ENCODE assay signal across 8 mouse cellular contexts in the genomic region with DNA sequence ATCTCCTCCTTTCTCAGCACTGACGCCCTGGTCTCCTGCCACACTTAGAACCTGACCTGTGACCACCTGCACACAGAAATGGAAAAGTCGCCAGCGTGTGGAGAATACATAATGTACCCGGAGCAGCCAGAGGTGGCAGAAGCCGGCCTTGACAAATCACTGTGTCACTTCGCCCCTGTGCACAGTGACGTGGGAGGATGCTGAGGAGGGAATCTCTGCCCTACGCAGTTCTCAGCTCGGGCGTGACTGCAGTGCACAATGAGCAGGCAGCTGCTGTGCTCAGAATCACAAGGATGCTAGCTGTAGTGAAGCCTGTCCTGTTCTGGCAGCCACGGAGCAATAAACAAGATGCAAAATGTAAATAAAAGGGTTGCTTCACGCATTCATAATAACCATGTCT.
DNase-seq lines count a peak whose midpoint lies in the region; ATAC-seq and TF ChIP-seq lines count a peak whose summit lies in the region.
"Had no signal": no experiment of that assay in that cellular context is flagged by ENCODE, and none has a peak within 500 bp of the region (broad histone marks: within the 10 kb centered on the region; RNA-seq: fewer than 3 reads in every experiment).

No protein-coding gene starts in this region.

- peak; percentile 98 for ATAC-seq in hindbrain, embryonic 16.5 days
- ATAC-seq in midbrain, embryonic 14.5 days (ENCODE audit: low FRiP score, low TSS enrichment), result peak; percentile 91

- no peaks in the 10 kb centered on the region for H3K36me3 ChIP-seq in hindbrain, embryonic 16.5 days (ENCODE audit: control insufficient read depth, insufficient read depth, low read length)
- no peaks in the 10 kb centered on the region for H3K36me3 ChIP-seq in midbrain, embryonic 14.5 days (ENCODE audit: control insufficient read depth, insufficient read depth, low read length)

- H3K9ac ChIP-seq in hindbrain, embryonic 16.5 days (ENCODE audit: low read depth, low read length), result peak overlapping the region; percentile 35
- H3K9ac ChIP-seq in midbrain, embryonic 14.5 days (replicated peaks; ENCODE audit: low read length), result peak overlapping the region; percentile 24; the same call in 1 of the 2 replicates

- H3K4me1 ChIP-seq in hindbrain, embryonic 16.5 days (ENCODE audit: control insufficient read depth, insufficient read depth, low read depth, low read length), result no peaks in the 10 kb centered on the region; the same call in 1 of the 2 replicates
- peaks cover 21% of the 10 kb centered on the region; the same call in 1 of the 2 replicates for H3K4me1 ChIP-seq in midbrain, embryonic 14.5 days (ENCODE audit: control insufficient read depth, insufficient read depth, low read length)

- H3K9me3 ChIP-seq in hindbrain, embryonic 16.5 days (ENCODE audit: control insufficient read depth, low read length), result no peaks in the 10 kb centered on the region
- H3K9me3 ChIP-seq in midbrain, embryonic 14.5 days (ENCODE audit: control insufficient read depth, low read length), result no peaks in the 10 kb centered on the region

- TF ChIP-seq CTCF in brain, embryonic 14.5 days (IDR thresholded peaks at IDR 0.05; ENCODE audit: borderline replicate concordance, extremely low read depth, insufficient read depth, insufficient read length), result 0 out of 2 replicates have a peak, but pooled peaks have one; percentile 11

- TF ChIP-seq POLR2A in brain, embryonic 14.5 days (IDR thresholded peaks at IDR 0.05; ENCODE audit: borderline replicate concordance, extremely low read depth, insufficient read depth, insufficient read length, poor library complexity, severe bottlenecking), result no peak

- WGBS in hindbrain, embryonic 16.5 days, result 19% methylated on average over 12 of the region's 12 CpGs
- WGBS in midbrain, embryonic 14.5 days, result 18% methylated on average over 12 of the region's 12 CpGs

- H3K4me2 ChIP-seq in hindbrain, embryonic 16.5 days (ENCODE audit: low read length), result peak overlapping the region; percentile 43
- peak overlapping the region; percentile 41 for H3K4me2 ChIP-seq in midbrain, embryonic 14.5 days (ENCODE audit: low read length)

- H3K27me3 ChIP-seq in hindbrain, embryonic 16.5 days (replicated peaks; ENCODE audit: control insufficient read depth, insufficient read depth, low read length), result no peaks in the 10 kb centered on the region
- H3K27me3 ChIP-seq in midbrain, embryonic 14.5 days (ENCODE audit: control insufficient read depth, insufficient read depth, low read length), result no peaks in the 10 kb centered on the region

- H3K27ac ChIP-seq in hindbrain, embryonic 16.5 days (ENCODE audit: low read depth, low read length), result peak overlapping the region; percentile 3
- peak overlapping the region; percentile 66 for H3K27ac ChIP-seq in midbrain, embryonic 14.5 days (replicated peaks; ENCODE audit: low read depth, low read length)

- peak; percentile 88 for DNase-seq in brain, embryonic 14.5 days (ENCODE audit: low read depth)
- peak; percentile 34 to 40 for DNase-seq in cerebellum, postnatal 14 days
- DNase-seq in midbrain, embryonic 14.5 days, result peak; percentile 84
- DNase-seq in B cell, adult 2 months, result no peak
- no peak for DNase-seq in adrenal gland, postnatal 14 days
- no peak for DNase-seq in lung, postnatal 14 days
- DNase-seq: liver had no signal

- H3K4me3 ChIP-seq in hindbrain, embryonic 16.5 days (ENCODE audit: low read length), result peak overlapping the region; percentile 0; the same call in 1 of the 2 replicates
- H3K4me3 ChIP-seq in midbrain, embryonic 14.5 days (replicated peaks; ENCODE audit: low read depth, low read length), result no peak overlapping the region

Comparison
In these comparisons a context has a peak if more than half of its experiments do, and no peak if none do; other contexts are left out.
1. DNase-seq: peak in brain, embryonic 14.5 days (single experiment), cerebellum, postnatal 14 days (2 of 2) and midbrain, embryonic 14.5 days (single experiment); none in B cell, adult 2 months (0 of 2), adrenal gland, postnatal 14 days (single experiment) and lung, postnatal 14 days (single experiment).